Mouse (Mus musculus): ENCODE results near the gene Dennd5a. TPM values are rescaled to one million over a fixed set of nuclear protein-coding genes. Genes with fewer than 3 reads are reported as not detected.

The Dennd5a gene
- polyA plus RNA-seq, 1 experiment: 87.1 TPM

- no peak for DNase-seq (ENCODE audit: low read depth)
Observed at GRCm38 (mm10) chr7:109881561-109882099, 78.6 kb downstream of the Dennd5a start.

GRCm38 (mm10) chr7:109879158-109879557 is 81.1 kb downstream of the Dennd5a start:
- DNase-seq (ENCODE audit: low read depth): no peak

GRCm38 (mm10) chr7:109876085-109876484 is 84.2 kb downstream of the Dennd5a start:
- no peak for DNase-seq (ENCODE audit: low read depth)

GRCm38 (mm10) chr7:109875598-109875997 is 84.7 kb downstream of the Dennd5a start:
- no peak for DNase-seq (ENCODE audit: low read depth)

GRCm38 (mm10) chr7:109875033-109875432 is 85.2 kb downstream of the Dennd5a start:
- DNase-seq (ENCODE audit: low read depth): no peak

- DNase-seq (ENCODE audit: low read depth): no peak
Observed at GRCm38 (mm10) chr7:109873170-109873569, 87.1 kb downstream of the Dennd5a start.

GRCm38 (mm10) chr7:109871232-109871631 is 89.0 kb downstream of the Dennd5a start:
- no peak for DNase-seq (ENCODE audit: low read depth)

- no peak for DNase-seq (ENCODE audit: low read depth)
Observed at GRCm38 (mm10) chr7:109868498-109868897, 91.8 kb downstream of the Dennd5a start.

- no peak for DNase-seq (ENCODE audit: low read depth)
Observed at GRCm38 (mm10) chr7:109866643-109867042, 93.6 kb downstream of the Dennd5a start.

- DNase-seq (ENCODE audit: low read depth): no peak
Observed at GRCm38 (mm10) chr7:109865370-109866229, 94.7 kb downstream of the Dennd5a start, which contains the start of gene Scube2. Scube2 (minus strand) TSS chr7:109865679.

GRCm38 (mm10) chr7:109863561-109863960 is 96.7 kb downstream of the Dennd5a start:
- no peak for DNase-seq (ENCODE audit: low read depth)

GRCm38 (mm10) chr7:109860162-109860561 is 100.1 kb downstream of the Dennd5a start:
- no peak for DNase-seq (ENCODE audit: low read depth)

GRCm38 (mm10) chr7:109859354-109859753 is 100.9 kb downstream of the Dennd5a start:
- no peak for DNase-seq (ENCODE audit: low read depth)

- DNase-seq (ENCODE audit: low read depth): no peak
Observed at GRCm38 (mm10) chr7:109852752-109853212, 107.5 kb downstream of the Dennd5a start.

GRCm38 (mm10) chr7:109852017-109852416 is 108.3 kb downstream of the Dennd5a start:
- no peak for DNase-seq (ENCODE audit: low read depth)

- no peak for DNase-seq (ENCODE audit: low read depth)
Observed at GRCm38 (mm10) chr7:109850531-109850930, 109.7 kb downstream of the Dennd5a start.

- no peak for DNase-seq (ENCODE audit: low read depth)
Observed at GRCm38 (mm10) chr7:109849750-109850434, 110.4 kb downstream of the Dennd5a start.

GRCm38 (mm10) chr7:109848867-109849733 is 111.2 kb downstream of the Dennd5a start:
- DNase-seq (ENCODE audit: low read depth): no peak

GRCm38 (mm10) chr7:109844100-109844499 is 116.2 kb downstream of the Dennd5a start:
- no peak for DNase-seq (ENCODE audit: low read depth)
